Mouse (Mus musculus): ENCODE results near the gene Foxe1. TPM values are rescaled to one million over a fixed set of nuclear protein-coding genes. Genes with fewer than 3 reads are reported as not detected.

Foxe1 gene
- polyA plus RNA-seq, 1 experiment: not detected

GRCm38 (mm10) chr4:46359539-46360253, 16.3 kb downstream of the Foxe1 start:
- H3K36me3 ChIP-seq (ENCODE audit: control insufficient read depth, insufficient read depth, low read length): no peaks in the 10 kb centered on the region
- WGBS: 56% methylated on average over 12 of the region's 12 CpGs
- H3K27me3 ChIP-seq (ENCODE audit: control insufficient read depth, insufficient read depth, low read length): peaks cover 2% of the 10 kb centered on the region; the same call in 1 of the 2 replicates
- H3K27ac ChIP-seq (ENCODE audit: insufficient read depth, low read depth, low read length): no peak overlapping the region
- no peak overlapping the region for H3K4me3 ChIP-seq (ENCODE audit: low read depth, low read length)
- no peak for TF ChIP-seq CTCF (IDR thresholded peaks at IDR 0.05; ENCODE audit: extremely low read depth, insufficient read length, insufficient replicate concordance, low read depth, low read length)
- TF ChIP-seq POLR2A (IDR thresholded peaks at IDR 0.05; ENCODE audit: low read depth, low read length): no peak
- no peaks in the 10 kb centered on the region for H3K4me1 ChIP-seq (ENCODE audit: control insufficient read depth, insufficient read depth, insufficient read length, low read length)

GRCm38 (mm10) chr4:46361258-46361657, 17.8 kb downstream of the Foxe1 start:
- H3K4me1 ChIP-seq (ENCODE audit: control insufficient read depth, insufficient read depth, insufficient read length, low read length): no peaks in the 10 kb centered on the region
- H3K36me3 ChIP-seq (ENCODE audit: control insufficient read depth, insufficient read depth, low read length): no peaks in the 10 kb centered on the region
- WGBS: 50% methylated on average over 5 of the region's 5 CpGs
- TF ChIP-seq CTCF (IDR thresholded peaks at IDR 0.05; ENCODE audit: extremely low read depth, insufficient read length, insufficient replicate concordance, low read depth, low read length): no peak
- TF ChIP-seq POLR2A (IDR thresholded peaks at IDR 0.05; ENCODE audit: low read depth, low read length): no peak
- H3K27ac ChIP-seq (ENCODE audit: insufficient read depth, low read depth, low read length): no peak overlapping the region
- H3K27me3 ChIP-seq (ENCODE audit: control insufficient read depth, insufficient read depth, low read length): no peaks in the 10 kb centered on the region
- no peak overlapping the region for H3K4me3 ChIP-seq (ENCODE audit: low read depth, low read length)

GRCm38 (mm10) chr4:46364360-46364759, 21.0 kb downstream of the Foxe1 start:
- Histone ChIP-seq H3K4me3 (ENCODE audit: low read depth, low read length) (no peak overlapping the region), H3K4me1 (ENCODE audit: control insufficient read depth, insufficient read depth, insufficient read length, low read length) (no peaks in the 10 kb centered on the region), H3K27ac (ENCODE audit: insufficient read depth, low read depth, low read length) (no peak overlapping the region), H3K27me3 (ENCODE audit: control insufficient read depth, insufficient read depth, low read length) (peaks cover 7% of the 10 kb centered on the region; the same call in 1 of the 2 replicates), H3K36me3 (ENCODE audit: control insufficient read depth, insufficient read depth, low read length) (no peaks in the 10 kb centered on the region)
- no peak for TF ChIP-seq CTCF (IDR thresholded peaks at IDR 0.05; ENCODE audit: extremely low read depth, insufficient read length, insufficient replicate concordance, low read depth, low read length)
- no peak for TF ChIP-seq POLR2A (IDR thresholded peaks at IDR 0.05; ENCODE audit: low read depth, low read length)
- 80% methylated on average over 2 of the region's 2 CpGs for WGBS

GRCm38 (mm10) chr4:46367487-46367959, 24.1 kb downstream of the Foxe1 start:
- 8% methylated on average over 12 of the region's 12 CpGs for WGBS
- Histone ChIP-seq H3K4me1 (ENCODE audit: control insufficient read depth, insufficient read depth, insufficient read length, low read length) (no peaks in the 10 kb centered on the region; the same call in 1 of the 2 replicates), H3K27ac (ENCODE audit: insufficient read depth, low read depth, low read length) (no peak overlapping the region), H3K36me3 (ENCODE audit: control insufficient read depth, insufficient read depth, low read length) (no peaks in the 10 kb centered on the region), H3K4me3 (ENCODE audit: low read depth, low read length) (no peak overlapping the region), H3K27me3 (ENCODE audit: control insufficient read depth, insufficient read depth, low read length) (peaks cover 16% of the 10 kb centered on the region)
- TF ChIP-seq CTCF (IDR thresholded peaks at IDR 0.05; ENCODE audit: extremely low read depth, insufficient read length, insufficient replicate concordance, low read depth, low read length) (no peak), POLR2A (IDR thresholded peaks at IDR 0.05; ENCODE audit: low read depth, low read length) (no peak)

GRCm38 (mm10) chr4:46369070-46369469, 25.7 kb downstream of the Foxe1 start:
- TF ChIP-seq POLR2A (IDR thresholded peaks at IDR 0.05; ENCODE audit: low read depth, low read length) (no peak), CTCF (IDR thresholded peaks at IDR 0.05; ENCODE audit: extremely low read depth, insufficient read length, insufficient replicate concordance, low read depth, low read length) (no peak)
- H3K4me3 ChIP-seq (ENCODE audit: low read depth, low read length): no peak overlapping the region
- H3K4me1 ChIP-seq (ENCODE audit: control insufficient read depth, insufficient read depth, insufficient read length, low read length): no peaks in the 10 kb centered on the region; the same call in 1 of the 2 replicates
- 68% methylated on average over 4 of the region's 4 CpGs for WGBS
- H3K27me3 ChIP-seq (ENCODE audit: control insufficient read depth, insufficient read depth, low read length): peaks cover 16% of the 10 kb centered on the region
- no peaks in the 10 kb centered on the region for H3K36me3 ChIP-seq (ENCODE audit: control insufficient read depth, insufficient read depth, low read length)
- H3K27ac ChIP-seq (ENCODE audit: insufficient read depth, low read depth, low read length): no peak overlapping the region

GRCm38 (mm10) chr4:46370406-46370805, 27.0 kb downstream of the Foxe1 start:
- peaks cover 3% of the 10 kb centered on the region for H3K4me1 ChIP-seq (ENCODE audit: control insufficient read depth, insufficient read depth, insufficient read length, low read length)
- peaks cover 16% of the 10 kb centered on the region for H3K27me3 ChIP-seq (ENCODE audit: control insufficient read depth, insufficient read depth, low read length)
- no peak overlapping the region for H3K27ac ChIP-seq (ENCODE audit: insufficient read depth, low read depth, low read length)
- no peak overlapping the region for H3K4me3 ChIP-seq (ENCODE audit: low read depth, low read length)
- no peaks in the 10 kb centered on the region for H3K36me3 ChIP-seq (ENCODE audit: control insufficient read depth, insufficient read depth, low read length)
- no peak for TF ChIP-seq CTCF (IDR thresholded peaks at IDR 0.05; ENCODE audit: extremely low read depth, insufficient read length, insufficient replicate concordance, low read depth, low read length)
- no peak for TF ChIP-seq POLR2A (IDR thresholded peaks at IDR 0.05; ENCODE audit: low read depth, low read length)
- 33% methylated on average over 6 of the region's 6 CpGs for WGBS

GRCm38 (mm10) chr4:46371030-46371429, 27.6 kb downstream of the Foxe1 start:
- H3K4me3 ChIP-seq (ENCODE audit: low read depth, low read length): no peak overlapping the region
- peaks cover 3% of the 10 kb centered on the region for H3K4me1 ChIP-seq (ENCODE audit: control insufficient read depth, insufficient read depth, insufficient read length, low read length)
- TF ChIP-seq POLR2A (IDR thresholded peaks at IDR 0.05; ENCODE audit: low read depth, low read length) (no peak), CTCF (IDR thresholded peaks at IDR 0.05; ENCODE audit: extremely low read depth, insufficient read length, insufficient replicate concordance, low read depth, low read length) (no peak)
- no peaks in the 10 kb centered on the region for H3K36me3 ChIP-seq (ENCODE audit: control insufficient read depth, insufficient read depth, low read length)
- H3K27ac ChIP-seq (ENCODE audit: insufficient read depth, low read depth, low read length): no peak overlapping the region
- peaks cover 16% of the 10 kb centered on the region for H3K27me3 ChIP-seq (ENCODE audit: control insufficient read depth, insufficient read depth, low read length)
- 15% methylated on average over 19 of the region's 19 CpGs for WGBS

Measured in small intestine, adult 2 months (tissue).